Comparison of ENCODE assay signal across 16 mouse cellular contexts in the genomic region with DNA sequence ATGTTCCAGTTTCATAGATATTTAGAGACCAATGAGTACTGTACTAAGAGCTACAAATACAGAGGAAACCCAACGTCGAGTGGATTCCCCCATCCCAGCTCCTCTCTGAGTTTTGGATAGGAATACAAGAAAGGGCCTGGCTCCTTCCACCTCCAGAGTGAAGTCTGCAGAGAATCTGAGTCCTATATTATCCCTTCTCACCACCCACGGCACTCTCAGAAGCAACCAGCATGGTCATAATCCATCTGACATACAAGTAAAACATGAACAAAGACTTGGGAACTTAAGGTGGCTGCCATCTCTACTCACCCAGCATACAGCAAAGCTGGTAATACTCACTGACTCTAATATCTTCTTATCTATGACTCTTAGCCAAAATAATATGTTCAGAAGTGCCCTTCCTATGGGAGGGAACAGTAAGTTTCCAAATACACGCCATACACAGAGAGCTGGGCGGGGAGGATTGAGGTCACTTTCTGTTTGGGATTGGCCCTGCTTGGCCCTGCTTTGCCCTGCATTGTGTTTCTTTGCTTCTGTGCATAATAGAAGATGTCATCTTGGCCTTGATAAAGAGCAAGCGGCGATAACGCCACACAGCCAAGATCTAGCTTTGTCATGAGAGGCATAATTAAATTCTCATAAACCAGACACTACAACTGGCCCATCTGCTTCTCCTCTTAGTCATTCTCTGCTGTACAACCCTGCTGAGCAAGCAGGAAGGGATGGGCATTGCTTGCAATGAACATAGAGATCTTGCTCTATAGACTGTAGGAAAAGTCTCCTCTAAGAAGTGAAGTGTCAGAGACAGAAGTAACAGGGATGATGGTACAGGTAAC.
DNase-seq lines count a peak whose midpoint lies in the region; ATAC-seq and TF ChIP-seq lines count a peak whose summit lies in the region.
"Had no signal": no experiment of that assay in that cellular context is flagged by ENCODE, and none has a peak within 500 bp of the region (broad histone marks: within the 10 kb centered on the region; RNA-seq: fewer than 3 reads in every experiment).

No protein-coding gene starts in this region.

- H3K9ac ChIP-seq in intestine, postnatal 0 days (ENCODE audit: low read depth, low read length): no peak overlapping the region
- no peak overlapping the region for H3K9ac ChIP-seq in intestine, embryonic 16.5 days (ENCODE audit: low read depth, low read length)
- H3K9ac ChIP-seq in midbrain, embryonic 15.5 days: no peak overlapping the region
- H3K9ac ChIP-seq in midbrain, embryonic 13.5 days (replicated peaks): no peak overlapping the region
- H3K9ac ChIP-seq: intestine, embryonic 15.5 days had no signal

- H3K27ac ChIP-seq in intestine, postnatal 0 days (ENCODE audit: low read depth, low read length): peak overlapping the region; percentile 9; the same call in 1 of the 2 replicates
- H3K27ac ChIP-seq in intestine, embryonic 16.5 days (ENCODE audit: low read length): no peak overlapping the region
- no peak overlapping the region for H3K27ac ChIP-seq in midbrain, embryonic 15.5 days
- H3K27ac ChIP-seq in midbrain, embryonic 13.5 days: no peak overlapping the region
- H3K27ac ChIP-seq: intestine, embryonic 15.5 days had no signal

- no peak for TF ChIP-seq CTCF in intestine, postnatal 0 days (IDR thresholded peaks at IDR 0.05; ENCODE audit: low read depth)

- no peaks in the 10 kb centered on the region for H3K27me3 ChIP-seq in intestine, postnatal 0 days (replicated peaks; ENCODE audit: control insufficient read depth, insufficient read depth, low read length)
- H3K27me3 ChIP-seq in intestine, embryonic 16.5 days (replicated peaks; ENCODE audit: control insufficient read depth, insufficient read depth, low read length): no peaks in the 10 kb centered on the region
- no peaks in the 10 kb centered on the region for H3K27me3 ChIP-seq in midbrain, embryonic 15.5 days (replicated peaks)
- H3K27me3 ChIP-seq in midbrain, embryonic 13.5 days: no peaks in the 10 kb centered on the region
- H3K27me3 ChIP-seq: CH12.LX; intestine, embryonic 15.5 days; Patski had no signal

- H3K4me2 ChIP-seq in intestine, postnatal 0 days (replicated peaks; ENCODE audit: low read depth): no peak overlapping the region
- H3K4me2 ChIP-seq in intestine, embryonic 16.5 days (ENCODE audit: low read depth, low read length): no peak overlapping the region
- H3K4me2 ChIP-seq in midbrain, embryonic 15.5 days: no peak overlapping the region
- H3K4me2 ChIP-seq in midbrain, embryonic 13.5 days (replicated peaks): no peak overlapping the region
- H3K4me2 ChIP-seq: intestine, embryonic 15.5 days had no signal

- 72% methylated on average over 8 of the region's 8 CpGs for WGBS in intestine, postnatal 0 days
- WGBS in intestine, embryonic 16.5 days: 75% methylated on average over 8 of the region's 8 CpGs
- 76% methylated on average over 8 of the region's 8 CpGs for WGBS in midbrain, embryonic 15.5 days
- 78% methylated on average over 8 of the region's 8 CpGs for WGBS in midbrain, embryonic 13.5 days

- no peaks in the 10 kb centered on the region for H3K9me3 ChIP-seq in intestine, postnatal 0 days (ENCODE audit: control insufficient read depth)
- H3K9me3 ChIP-seq in intestine, embryonic 16.5 days (ENCODE audit: control insufficient read depth, low read length): no peaks in the 10 kb centered on the region
- no peaks in the 10 kb centered on the region for H3K9me3 ChIP-seq in midbrain, embryonic 15.5 days
- H3K9me3 ChIP-seq in midbrain, embryonic 13.5 days: no peaks in the 10 kb centered on the region
- H3K9me3 ChIP-seq: intestine, embryonic 15.5 days had no signal

- H3K4me3 ChIP-seq in intestine, postnatal 0 days (ENCODE audit: low read depth, low read length): no peak overlapping the region
- H3K4me3 ChIP-seq in intestine, embryonic 16.5 days (ENCODE audit: low read length): no peak overlapping the region
- H3K4me3 ChIP-seq in midbrain, embryonic 15.5 days: no peak overlapping the region
- H3K4me3 ChIP-seq in midbrain, embryonic 13.5 days (replicated peaks): no peak overlapping the region
- H3K4me3 ChIP-seq: intestine, embryonic 15.5 days had no signal

- no peak for ATAC-seq in intestine, postnatal 0 days
- no peak for ATAC-seq in intestine, embryonic 16.5 days
- 0 out of 2 replicates have a peak, but pooled peaks have one; percentile 1 for ATAC-seq in midbrain, embryonic 15.5 days (replicated peaks)
- ATAC-seq in midbrain, embryonic 13.5 days: no peak
- ATAC-seq: intestine, embryonic 15.5 days; Patski had no signal

- no peaks in the 10 kb centered on the region for H3K36me3 ChIP-seq in intestine, postnatal 0 days (ENCODE audit: control insufficient read depth, insufficient read depth)
- H3K36me3 ChIP-seq in intestine, embryonic 16.5 days (ENCODE audit: control insufficient read depth, insufficient read depth, low read length): no peaks in the 10 kb centered on the region
- H3K36me3 ChIP-seq in midbrain, embryonic 15.5 days (replicated peaks): no peaks in the 10 kb centered on the region
- no peaks in the 10 kb centered on the region for H3K36me3 ChIP-seq in midbrain, embryonic 13.5 days
- H3K36me3 ChIP-seq: intestine, embryonic 15.5 days had no signal

- peak; percentile 21 to 44 for DNase-seq in adrenal gland, adult (ENCODE audit: inconsistent age in 2 of 2, low spot score in 1 of 2)
- no peak for DNase-seq in adrenal gland, adult 2 months
- DNase-seq in retina, postnatal 1 day: peak; percentile 45
- no peak for DNase-seq in thymus, postnatal 0 days (ENCODE audit: low spot score)
- DNase-seq: adrenal gland, postnatal 10 days; cerebellum, postnatal 36 days; heart, postnatal 10 days; kidney, postnatal 14 days; thymus, postnatal 4 days had no signal

- H3K4me1 ChIP-seq in intestine, postnatal 0 days (replicated peaks; ENCODE audit: control insufficient read depth, insufficient read depth, low read length): peaks cover 16% of the 10 kb centered on the region
- H3K4me1 ChIP-seq in intestine, embryonic 16.5 days (ENCODE audit: control insufficient read depth, insufficient read depth, low read length): peaks cover 33% of the 10 kb centered on the region
- peaks cover 16% of the 10 kb centered on the region for H3K4me1 ChIP-seq in midbrain, embryonic 15.5 days
- H3K4me1 ChIP-seq in midbrain, embryonic 13.5 days (replicated peaks): peaks cover 23% of the 10 kb centered on the region

Comparison
In these comparisons a context has a peak if more than half of its experiments do, and no peak if none do; other contexts are left out.
1. DNase-seq: peak in adrenal gland, adult (2 of 2) and retina, postnatal 1 day (single experiment); none in adrenal gland, adult 2 months (single experiment) and thymus, postnatal 0 days (single experiment).